Mouse (Mus musculus): ENCODE measurements around the gene Hs6st3.

Gene Hs6st3

GRCm38 (mm10) chr14:119779982-119780588 lies 641.9 kb downstream of the Hs6st3 start:
- DNase-seq (ENCODE audit: extremely low read depth, low read depth, low spot score) = no peak

GRCm38 (mm10) chr14:119781111-119781510 lies 643.0 kb downstream of the Hs6st3 start:
- no peak for DNase-seq (ENCODE audit: extremely low read depth, low read depth, low spot score)

DNA sequence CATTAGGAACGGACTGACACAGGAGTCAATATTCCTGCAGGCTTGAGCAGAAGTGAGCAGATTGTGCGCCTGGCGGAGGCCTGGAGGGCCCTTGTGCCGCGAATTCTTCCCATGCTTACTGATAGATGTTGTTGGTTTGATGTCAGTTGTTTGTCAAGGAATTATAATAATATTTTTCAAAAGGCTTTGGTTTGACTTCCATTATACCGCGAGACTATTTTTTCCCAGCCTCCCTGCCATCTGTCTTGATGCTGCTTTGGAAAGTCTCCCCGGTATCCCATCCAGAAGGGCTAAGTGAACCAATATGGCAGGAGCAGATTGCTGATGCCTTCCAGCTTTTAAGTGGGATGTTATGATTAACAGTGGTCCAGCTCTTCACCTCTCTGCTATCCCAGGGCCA lies 651.3 kb downstream of the Hs6st3 start:
- DNase-seq (ENCODE audit: extremely low read depth, low read depth, low spot score) = no peak

DNA sequence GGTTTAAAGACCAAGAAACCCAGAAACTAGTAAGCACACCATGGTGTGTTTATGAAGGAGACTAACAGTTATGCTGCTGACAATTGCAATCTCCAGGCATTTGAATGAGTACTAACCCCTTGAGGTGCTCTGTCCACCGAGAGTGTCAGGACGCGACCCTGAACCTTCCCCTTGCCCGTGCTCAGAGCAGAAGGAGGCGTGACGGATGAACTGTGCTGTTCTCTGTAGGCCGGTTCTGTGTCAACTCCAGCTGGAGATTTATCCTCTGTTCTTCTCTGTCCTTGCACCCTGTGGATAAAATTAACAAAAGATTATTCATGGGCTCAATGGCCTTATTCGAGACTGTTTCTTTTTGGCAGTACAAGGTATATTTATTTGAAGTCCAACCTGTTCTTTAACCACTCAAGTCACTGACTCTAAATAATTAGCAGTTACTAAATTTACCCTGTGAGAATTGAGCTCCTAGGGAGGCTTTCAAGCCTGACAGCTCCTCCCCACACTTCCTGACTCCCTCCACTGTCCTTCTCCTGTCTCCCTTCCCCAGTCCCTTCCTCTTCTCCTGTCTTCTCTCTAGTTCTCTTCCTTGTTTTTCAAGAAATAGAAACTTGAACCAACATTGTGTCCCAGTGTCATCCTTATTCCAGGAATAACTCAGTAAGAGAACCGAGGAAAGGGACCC lies 659.2 kb downstream of the Hs6st3 start:
- DNase-seq (ENCODE audit: extremely low read depth, low read depth, low spot score) = no peak

DNA sequence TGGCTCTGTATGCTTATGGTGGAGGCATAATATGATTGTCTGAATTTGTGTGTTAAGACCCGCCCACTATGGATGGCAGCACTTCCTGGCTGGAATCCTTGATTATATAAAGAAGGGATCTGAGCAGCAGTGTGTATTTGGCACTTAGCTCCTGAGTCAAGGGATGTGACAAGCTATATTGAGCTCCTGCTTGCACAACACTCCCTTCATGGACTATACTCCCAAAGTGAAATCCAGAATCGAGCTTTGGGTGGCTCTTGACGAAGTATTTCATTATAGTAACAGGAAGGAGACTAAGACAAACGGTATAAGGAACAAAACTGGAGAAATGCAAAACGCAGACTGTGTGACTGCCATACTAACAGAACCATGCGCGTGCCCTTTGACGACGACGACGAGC lies 660.4 kb downstream of the Hs6st3 start:
- DNase-seq (ENCODE audit: extremely low read depth, low read depth, low spot score) = no peak

- DNase-seq (ENCODE audit: extremely low read depth, low read depth, low spot score) = no peak
These were observed 662.7 kb downstream of the Hs6st3 start for GRCm38 (mm10) chr14:119800856-119801255.

DNA sequence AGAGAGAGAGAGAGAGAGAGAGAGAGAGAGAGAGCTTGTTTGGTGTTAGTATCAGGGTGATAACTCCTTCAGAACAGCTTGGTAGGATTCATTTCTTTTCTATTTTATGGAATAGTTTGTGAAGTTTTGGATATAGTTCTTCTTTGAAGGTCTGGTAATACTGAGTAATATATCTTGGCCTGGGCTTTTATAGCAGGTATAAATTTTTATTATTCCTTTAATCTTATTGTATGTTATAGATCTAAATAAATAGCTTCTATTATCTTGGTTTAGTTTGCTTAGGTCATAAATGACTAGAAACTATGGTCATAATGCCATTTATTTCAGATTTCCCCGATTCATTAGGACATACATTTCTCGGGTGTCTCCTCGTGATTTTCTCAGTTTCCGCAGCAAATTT lies 675.8 kb downstream of the Hs6st3 start:
- DNase-seq (ENCODE audit: extremely low read depth, low read depth, low spot score) = no peak

DNA sequence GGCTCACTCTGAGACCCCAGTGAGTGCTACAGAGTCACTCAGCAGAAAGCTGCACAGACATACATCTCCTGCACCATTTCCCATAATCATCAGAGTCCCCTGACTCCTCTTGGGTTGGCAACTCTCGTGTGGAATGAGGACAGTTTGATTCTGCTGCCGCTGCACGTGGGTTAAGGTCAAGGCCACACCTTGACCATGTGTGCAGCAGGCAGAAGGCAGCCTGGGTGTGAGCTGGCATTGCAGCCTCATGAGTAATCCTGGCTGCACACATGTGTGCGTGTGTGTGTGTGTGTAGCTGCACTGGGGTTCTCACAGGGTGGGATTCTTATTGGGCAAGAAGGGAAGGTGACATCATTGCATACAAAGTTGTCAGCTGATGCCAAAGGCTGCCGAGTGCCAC lies 677.5 kb downstream of the Hs6st3 start:
- no peak for DNase-seq (ENCODE audit: extremely low read depth, low read depth, low spot score)

- no peak for DNase-seq (ENCODE audit: extremely low read depth, low read depth, low spot score)
These were observed 682.4 kb downstream of the Hs6st3 start for GRCm38 (mm10) chr14:119820562-119820961.

- DNase-seq (ENCODE audit: extremely low read depth, low read depth, low spot score) = no peak
These were observed 693.2 kb downstream of the Hs6st3 start for GRCm38 (mm10) chr14:119831165-119832011.

DNA sequence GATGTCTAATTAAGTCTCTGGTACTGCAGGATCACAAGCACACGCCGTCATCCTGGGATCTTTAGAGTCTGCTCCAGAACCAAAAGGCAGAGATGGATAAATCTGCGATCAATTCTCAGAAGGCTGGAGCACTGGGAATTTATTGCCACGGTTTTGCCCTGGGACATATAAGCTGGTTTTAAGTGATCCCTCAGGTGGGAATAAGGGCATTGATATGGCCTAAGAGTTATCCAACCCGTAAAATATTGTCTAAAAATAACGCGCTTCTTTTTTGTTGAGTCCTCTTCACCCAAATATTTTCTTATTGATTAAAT lies 693.8 kb downstream of the Hs6st3 start:
- DNase-seq (ENCODE audit: extremely low read depth, low read depth, low spot score) = no peak

GRCm38 (mm10) chr14:119832940-119833339 lies 694.8 kb downstream of the Hs6st3 start:
- DNase-seq (ENCODE audit: extremely low read depth, low read depth, low spot score) = no peak

DNA sequence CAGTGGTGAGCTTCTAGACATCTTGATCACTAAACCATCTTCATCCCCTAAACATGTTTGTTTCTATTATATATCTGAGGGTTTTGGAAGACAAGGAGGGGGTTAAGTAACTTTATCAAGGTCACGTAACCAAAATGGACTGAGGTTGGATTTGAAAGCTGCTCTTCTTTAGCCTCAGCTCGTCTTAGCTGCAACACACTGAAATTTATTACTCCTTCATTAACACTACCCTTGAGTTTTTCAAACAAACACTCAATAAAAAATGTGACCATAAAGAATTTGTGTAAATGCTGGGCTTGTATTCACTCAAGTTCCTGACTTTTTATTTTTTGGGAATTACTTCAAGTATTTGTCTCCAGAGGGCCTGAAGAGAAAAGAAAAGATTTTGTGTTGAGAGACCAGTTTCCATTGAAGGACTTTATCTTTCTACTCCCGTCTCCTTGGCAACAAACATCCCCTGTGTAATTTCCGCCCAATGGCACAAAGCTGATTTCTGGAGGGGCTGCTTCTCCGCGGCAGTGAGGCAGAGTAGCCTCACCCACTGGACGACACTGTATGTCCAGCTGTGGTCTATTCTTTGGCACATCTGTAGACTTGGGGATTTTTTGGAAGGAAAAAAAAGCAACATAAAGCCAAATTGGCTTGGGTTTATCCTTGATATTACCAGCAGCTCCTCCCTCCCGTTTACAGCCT lies 696.0 kb downstream of the Hs6st3 start:
- no peak for DNase-seq (ENCODE audit: extremely low read depth, low read depth, low spot score)

DNA sequence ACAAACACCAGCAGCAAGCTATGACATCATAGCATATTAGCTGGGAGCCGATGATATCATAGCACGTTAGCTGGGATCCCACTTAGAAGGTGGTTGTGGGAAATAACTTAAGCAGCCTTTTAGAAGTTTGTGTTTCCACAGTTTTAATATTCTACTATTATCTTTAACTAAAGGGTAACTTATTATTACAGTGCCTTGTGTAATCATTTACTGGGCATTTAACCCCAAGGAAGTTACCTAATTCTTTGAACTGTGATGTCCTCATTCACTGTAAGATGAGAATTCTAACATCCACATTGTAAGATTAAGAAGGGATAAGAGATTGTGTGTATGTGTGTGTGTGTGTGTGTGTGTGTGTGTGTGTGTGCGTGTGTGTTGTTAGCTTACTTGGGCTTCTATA lies 697.9 kb downstream of the Hs6st3 start:
- no peak for DNase-seq (ENCODE audit: extremely low read depth, low read depth, low spot score)

DNA sequence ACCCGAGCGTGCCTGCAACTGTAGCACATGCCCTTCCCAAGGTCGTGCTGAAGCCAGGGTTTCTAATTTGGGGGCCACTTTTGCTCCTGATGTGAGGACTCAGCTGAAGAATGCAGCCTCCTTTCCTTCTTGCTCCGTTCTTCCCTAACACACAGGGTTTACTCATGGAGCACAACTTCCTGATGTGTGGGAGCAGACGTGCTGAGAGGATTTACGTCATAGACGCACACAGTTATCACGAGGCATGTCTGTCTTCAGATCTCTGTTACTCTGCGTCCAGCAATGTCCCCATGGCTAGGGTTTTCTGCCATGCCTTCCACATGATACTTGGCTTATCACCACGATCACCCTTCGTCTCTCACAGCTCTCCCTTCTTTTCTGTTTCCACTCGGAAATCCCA lies 709.4 kb downstream of the Hs6st3 start:
- no peak for DNase-seq (ENCODE audit: extremely low read depth, low read depth, low spot score)

- DNase-seq (ENCODE audit: extremely low read depth, low read depth, low spot score) = no peak
These were observed 710.7 kb downstream of the Hs6st3 start for GRCm38 (mm10) chr14:119848759-119849298.

GRCm38 (mm10) chr14:119849338-119849737 lies 711.2 kb downstream of the Hs6st3 start:
- DNase-seq (ENCODE audit: extremely low read depth, low read depth, low spot score) = no peak

- DNase-seq (ENCODE audit: extremely low read depth, low read depth, low spot score) = no peak
These were observed 714.0 kb downstream of the Hs6st3 start for GRCm38 (mm10) chr14:119852139-119852538.

DNA sequence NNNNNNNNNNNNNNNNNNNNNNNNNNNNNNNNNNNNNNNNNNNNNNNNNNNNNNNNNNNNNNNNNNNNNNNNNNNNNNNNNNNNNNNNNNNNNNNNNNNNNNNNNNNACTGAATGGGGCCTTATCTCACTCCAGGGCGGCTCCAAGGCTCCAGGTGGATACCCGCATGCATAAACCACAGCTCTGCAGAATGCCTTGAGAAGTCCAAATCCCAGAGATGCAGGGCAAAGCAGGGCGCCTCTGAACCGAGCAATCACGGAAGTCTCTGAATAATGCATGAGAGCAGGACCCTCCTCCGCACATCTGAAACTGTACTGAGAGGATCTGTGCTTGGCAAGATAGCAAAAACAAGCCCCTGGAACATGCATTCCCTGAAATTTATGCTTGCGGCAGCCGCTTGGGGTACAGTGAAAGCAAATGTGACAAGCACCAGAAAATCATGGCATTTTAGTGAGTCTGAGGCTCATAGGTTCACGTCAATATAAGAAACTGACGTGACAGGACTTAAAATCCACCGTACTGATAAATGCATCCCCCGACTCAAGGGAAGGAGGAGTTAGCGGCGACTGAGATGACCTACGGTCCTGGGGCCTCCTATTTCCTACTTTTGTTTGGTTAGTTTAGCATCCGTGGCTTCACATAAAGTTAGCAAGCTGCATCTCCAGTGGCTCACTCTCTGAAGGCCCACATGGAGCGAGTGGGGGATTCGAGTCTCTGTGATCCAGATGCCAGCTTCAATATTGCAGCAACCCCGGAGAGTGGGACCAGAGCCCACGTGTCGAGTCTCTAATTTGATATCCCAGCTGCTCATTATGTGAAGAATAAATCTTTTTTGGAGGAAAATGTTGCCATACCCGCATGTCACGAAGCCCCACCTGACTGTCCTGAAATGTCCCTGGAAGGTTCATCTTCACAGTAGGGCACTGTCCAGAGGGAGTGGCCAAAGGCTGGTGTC lies 719.5 kb downstream of the Hs6st3 start:
- DNase-seq (ENCODE audit: extremely low read depth, low read depth, low spot score) = no peak

DNA sequence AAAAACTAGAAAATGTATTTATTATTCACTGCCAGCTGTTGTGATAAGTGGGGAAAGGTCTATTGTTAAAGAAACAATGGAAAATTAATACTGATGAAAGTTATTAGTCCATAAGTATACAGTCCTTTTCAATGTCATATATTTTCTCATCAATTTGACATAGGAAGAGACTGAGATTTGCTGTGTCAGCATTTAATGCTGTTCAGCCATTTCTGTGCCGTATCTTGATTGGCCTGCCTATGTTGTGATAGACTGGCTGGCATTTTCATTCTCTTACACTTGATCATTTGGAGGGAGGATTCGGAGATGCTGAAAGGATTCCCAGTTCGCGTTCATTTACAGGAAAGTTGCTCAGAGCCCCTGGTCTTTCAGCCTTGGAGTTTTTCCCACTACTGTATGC lies 735.5 kb downstream of the Hs6st3 start:
- no peak for DNase-seq (ENCODE audit: extremely low read depth, low read depth, low spot score)
